In genomic region chr11:98602090-98602690, GRCm38 (mm10) we compare ENCODE assay signal across 8 mouse cellular contexts. TPM values are rescaled to one million over a fixed set of nuclear protein-coding genes. Genes with fewer than 3 reads are reported as not detected.
DNase-seq lines count a peak whose midpoint lies in the region; ATAC-seq and TF ChIP-seq lines count a peak whose summit lies in the region.

No protein-coding gene starts in this region.

- H3K9ac ChIP-seq in heart, postnatal 0 days (replicated peaks; ENCODE audit: low read depth, low read length) = no peak overlapping the region
- H3K9ac ChIP-seq in liver, embryonic 16.5 days (ENCODE audit: low read depth, low read length) = no peak overlapping the region

- TF ChIP-seq EP300 in heart, postnatal 0 days (IDR thresholded peaks at IDR 0.05; ENCODE audit: low read depth) = no peak

- H3K36me3 ChIP-seq in heart, postnatal 0 days (replicated peaks; ENCODE audit: control insufficient read depth, insufficient read depth, low read length) = no peaks in the 10 kb centered on the region
- no peaks in the 10 kb centered on the region for H3K36me3 ChIP-seq in liver, embryonic 16.5 days (ENCODE audit: control insufficient read depth, insufficient read depth)

- H3K4me2 ChIP-seq in heart, postnatal 0 days (ENCODE audit: low read depth, low read length) = peak overlapping the region; percentile 43
- peak overlapping the region; percentile 29; the same call in 1 of the 2 replicates for H3K4me2 ChIP-seq in liver, embryonic 16.5 days (ENCODE audit: low read depth, low read length)

- no peak overlapping the region for H3K4me3 ChIP-seq in heart, postnatal 0 days (ENCODE audit: low read depth, low read length)
- H3K4me3 ChIP-seq in liver, embryonic 16.5 days (ENCODE audit: low read depth, low read length) = peak overlapping the region; percentile 12

- WGBS in heart, postnatal 0 days = 1% methylated on average over 20 of the region's 20 CpGs
- 4% methylated on average over 20 of the region's 20 CpGs for WGBS in liver, embryonic 16.5 days (ENCODE audit: insufficient replicate concordance)

- H3K27ac ChIP-seq in heart, postnatal 0 days (ENCODE audit: low read depth) = no peak overlapping the region
- H3K27ac ChIP-seq in liver, embryonic 16.5 days (ENCODE audit: low read length) = no peak overlapping the region

- peaks cover 17% of the 10 kb centered on the region for H3K27me3 ChIP-seq in heart, postnatal 0 days (ENCODE audit: control insufficient read depth, insufficient read depth, low read length)
- H3K27me3 ChIP-seq in liver, embryonic 16.5 days (ENCODE audit: control insufficient read depth, insufficient read depth, low read depth, low read length) = peaks cover 43% of the 10 kb centered on the region

- no peak for ATAC-seq in CD4-positive, CD25-positive, alpha-beta regulatory T cell, adult 4 months
- ATAC-seq in heart, postnatal 0 days (ENCODE audit: insufficient read depth, low read depth) = peak; percentile 28; the same call in 1 of the 2 replicates
- ATAC-seq in liver, embryonic 16.5 days (ENCODE audit: low read depth) = peak; percentile 54

- no peak for TF ChIP-seq CTCF in heart, postnatal 0 days (IDR thresholded peaks at IDR 0.05; ENCODE audit: low read depth)

- H3K9me3 ChIP-seq in heart, postnatal 0 days (replicated peaks; ENCODE audit: control insufficient read depth, low read length) = no peaks in the 10 kb centered on the region
- no peaks in the 10 kb centered on the region for H3K9me3 ChIP-seq in liver, embryonic 16.5 days (replicated peaks; ENCODE audit: control insufficient read depth, low read length)

- DNase-seq in CD4-positive, CD25-positive, alpha-beta regulatory T cell, adult 2 months (ENCODE audit: low read depth, low spot score) = peak; percentile 58
- peak; percentile 38 for DNase-seq in Muller cell, postnatal 12 days (ENCODE audit: inconsistent ontology term)
- no peak for DNase-seq in heart, postnatal 0 days (ENCODE audit: low spot score)
- peak; percentile 78 for DNase-seq in retina, embryonic 14.5 days (ENCODE audit: low spot score)
- DNase-seq in layer of hippocampus, postnatal 36 days = no peak
- DNase-seq in adrenal gland, postnatal 25 days = no peak

- H3K4me1 ChIP-seq in heart, postnatal 0 days (ENCODE audit: control insufficient read depth, insufficient read depth) = peaks cover 12% of the 10 kb centered on the region; the same call in 1 of the 2 replicates
- H3K4me1 ChIP-seq in liver, embryonic 16.5 days (ENCODE audit: control insufficient read depth, low read depth, low read length) = peaks cover 5% of the 10 kb centered on the region

RNA-seq across cellular contexts. Expression of gene Lrrc3c, which starts 4.1 kb away (rescaled TPM):
- not detected for polyA plus RNA-seq in CD4-positive, CD25-positive, alpha-beta regulatory T cell, adult 4 months (2017; shearing (Covaris generic))
- total RNA-seq in heart, postnatal 0 days (2014; rRNA removed; ENCODE audit: low replicate concordance) = not detected in 2 replicates
- polyA plus RNA-seq in heart, postnatal 0 days (2015; fragmentation: Nextera tagmentation; extraction: Ambion mirVana) = not detected in 2 replicates
- not detected in 2 replicates for polyA plus RNA-seq in liver, embryonic 16.5 days (2015; fragmentation: Nextera tagmentation; extraction: Ambion mirVana)
- total RNA-seq in layer of hippocampus, postnatal 36 days (2021) = not detected
- total RNA-seq in adrenal gland, postnatal 25 days (2021) = not detected in 2 replicates

RNA-seq across cellular contexts. Expression of gene Ormdl3, which starts 15.0 kb away (rescaled TPM):
- polyA plus RNA-seq in CD4-positive, CD25-positive, alpha-beta regulatory T cell, adult 4 months (2017; shearing (Covaris generic)) = 10 to 100 TPM; 25.9 to 53.6 TPM
- 36.1 and 44.8 TPM in 2 replicates for total RNA-seq in heart, postnatal 0 days (2014; rRNA removed; ENCODE audit: low replicate concordance)
- polyA plus RNA-seq in heart, postnatal 0 days (2015; fragmentation: Nextera tagmentation; extraction: Ambion mirVana) = 49.4 and 50.2 TPM in 2 replicates
- polyA plus RNA-seq in liver, embryonic 16.5 days (2015; fragmentation: Nextera tagmentation; extraction: Ambion mirVana) = 36.6 and 38.4 TPM in 2 replicates
- total RNA-seq in layer of hippocampus, postnatal 36 days (2021) = 10 to 100 TPM; 55.7 to 61.4 TPM
- 96.8 and 98.6 TPM in 2 replicates for total RNA-seq in adrenal gland, postnatal 25 days (2021)

RNA-seq across cellular contexts. Expression of gene Gm12355, which starts 23.3 kb away (rescaled TPM):
- polyA plus RNA-seq in CD4-positive, CD25-positive, alpha-beta regulatory T cell, adult 4 months (2017; shearing (Covaris generic)) = 1 to 10 TPM; 1.0 to 9.6 TPM
- 0.15 and 0.19 TPM in 2 replicates for total RNA-seq in heart, postnatal 0 days (2014; rRNA removed; ENCODE audit: low replicate concordance)
- polyA plus RNA-seq in heart, postnatal 0 days (2015; fragmentation: Nextera tagmentation; extraction: Ambion mirVana) = 0.23 and 0.26 TPM in 2 replicates
- 0.12 and 0.47 TPM in 2 replicates for polyA plus RNA-seq in liver, embryonic 16.5 days (2015; fragmentation: Nextera tagmentation; extraction: Ambion mirVana)
- 10 to 100 TPM; 12.8 to 16.2 TPM for total RNA-seq in layer of hippocampus, postnatal 36 days (2021)
- total RNA-seq in adrenal gland, postnatal 25 days (2021) = 7.6 and 13.5 TPM in 2 replicates

RNA-seq across cellular contexts. Expression of gene Gsdma3, which starts 24.0 kb away (rescaled TPM):
- polyA plus RNA-seq in CD4-positive, CD25-positive, alpha-beta regulatory T cell, adult 4 months (2017; shearing (Covaris generic)) = under 1 TPM in 1 of 2 experiments, not detected in 1; 0.20 TPM
- not detected in 2 replicates for total RNA-seq in heart, postnatal 0 days (2014; rRNA removed; ENCODE audit: low replicate concordance)
- polyA plus RNA-seq in heart, postnatal 0 days (2015; fragmentation: Nextera tagmentation; extraction: Ambion mirVana) = not detected in 2 replicates
- polyA plus RNA-seq in liver, embryonic 16.5 days (2015; fragmentation: Nextera tagmentation; extraction: Ambion mirVana) = not detected in 2 replicates
- total RNA-seq in layer of hippocampus, postnatal 36 days (2021) = under 1 TPM in 1 of 2 experiments, not detected in 1; 0.25 TPM
- total RNA-seq in adrenal gland, postnatal 25 days (2021) = 25.1 and 29.1 TPM in 2 replicates

RNA-seq across cellular contexts. Expression of gene Gsdma2, which starts 44.4 kb away (rescaled TPM):
- not detected for polyA plus RNA-seq in CD4-positive, CD25-positive, alpha-beta regulatory T cell, adult 4 months (2017; shearing (Covaris generic))
- total RNA-seq in heart, postnatal 0 days (2014; rRNA removed; ENCODE audit: low replicate concordance) = not detected in 2 replicates
- not detected in 2 replicates for polyA plus RNA-seq in heart, postnatal 0 days (2015; fragmentation: Nextera tagmentation; extraction: Ambion mirVana)
- not detected in 2 replicates for polyA plus RNA-seq in liver, embryonic 16.5 days (2015; fragmentation: Nextera tagmentation; extraction: Ambion mirVana)
- total RNA-seq in layer of hippocampus, postnatal 36 days (2021) = not detected
- total RNA-seq in adrenal gland, postnatal 25 days (2021) = 0.88 and 1.8 TPM in 2 replicates

Comparison
In these comparisons a context has a peak if more than half of its experiments do, and no peak if none do; other contexts are left out.
1. DNase-seq: peak in CD4-positive, CD25-positive, alpha-beta regulatory T cell, adult 2 months (single experiment), Muller cell, postnatal 12 days (single experiment) and retina, embryonic 14.5 days (single experiment); none in heart, postnatal 0 days (single experiment), layer of hippocampus, postnatal 36 days (0 of 2) and adrenal gland, postnatal 25 days (single experiment).